In genomic region chr3:98895071-98895601, GRCm38 (mm10) we compare ENCODE assay signal across 7 mouse cellular contexts. TPM values are rescaled to one million over a fixed set of nuclear protein-coding genes. Genes with fewer than 3 reads are reported as not detected.
DNase-seq lines count a peak whose midpoint lies in the region; ATAC-seq and TF ChIP-seq lines count a peak whose summit lies in the region.

No protein-coding gene starts in this region.

- peak; percentile 12 for DNase-seq in ovary, postnatal 14 days (ENCODE audit: low spot score)
- DNase-seq in ovary, postnatal 36 days (ENCODE audit: low spot score) = no peak
- peak; percentile 10 for DNase-seq in c-Kit-positive CD71-positive TER-119-positive erythroid progenitor cells, embryonic 14.5 days (ENCODE audit: low spot score)
- DNase-seq in heart, postnatal 0 days (ENCODE audit: low spot score) = peak; percentile 9
- peak; percentile 9 to 41 for DNase-seq in kidney, postnatal 4 days
- peak; percentile 50 for DNase-seq in retina, postnatal 1 day
- DNase-seq in urinary bladder, postnatal 36 days (ENCODE audit: low spot score in 2 of 2) = no peak

- ATAC-seq in heart, postnatal 0 days (ENCODE audit: insufficient read depth, low read depth) = no peak; the same call in 1 of the 2 replicates

- H3K27me3 ChIP-seq in heart, postnatal 0 days (ENCODE audit: control insufficient read depth, insufficient read depth, low read length) = no peaks in the 10 kb centered on the region

- H3K27ac ChIP-seq in heart, postnatal 0 days (ENCODE audit: low read depth) = no peak overlapping the region

- H3K4me1 ChIP-seq in heart, postnatal 0 days (ENCODE audit: control insufficient read depth, insufficient read depth) = no peaks in the 10 kb centered on the region

- H3K9ac ChIP-seq in heart, postnatal 0 days (replicated peaks; ENCODE audit: low read depth, low read length) = no peak overlapping the region

- no peak for TF ChIP-seq EP300 in heart, postnatal 0 days (IDR thresholded peaks at IDR 0.05; ENCODE audit: low read depth)

- H3K4me3 ChIP-seq in heart, postnatal 0 days (ENCODE audit: low read depth, low read length) = 0 out of 2 replicates have a peak overlapping the region, but pooled peaks have one; percentile 16

- 38% methylated on average over 10 of the region's 10 CpGs for WGBS in heart, postnatal 0 days

- TF ChIP-seq CTCF in heart, postnatal 0 days (IDR thresholded peaks at IDR 0.05; ENCODE audit: low read depth) = peak; percentile 55

- 0 out of 2 replicates have a peak overlapping the region, but pooled peaks have one; percentile 30 for H3K4me2 ChIP-seq in heart, postnatal 0 days (ENCODE audit: low read depth, low read length)

- H3K9me3 ChIP-seq in heart, postnatal 0 days (replicated peaks; ENCODE audit: control insufficient read depth, low read length) = no peaks in the 10 kb centered on the region

- no peaks in the 10 kb centered on the region for H3K36me3 ChIP-seq in heart, postnatal 0 days (replicated peaks; ENCODE audit: control insufficient read depth, insufficient read depth, low read length)

RNA-seq across cellular contexts. Expression of gene Hao2, which starts 2.1 kb away (rescaled TPM):
- total RNA-seq in heart, postnatal 0 days (2014; rRNA removed; ENCODE audit: low replicate concordance) = not detected in 2 replicates
- not detected in 2 replicates for polyA plus RNA-seq in heart, postnatal 0 days (2015; fragmentation: Nextera tagmentation; extraction: Ambion mirVana)

RNA-seq across cellular contexts. Expression of gene Hsd3b1, which starts 35.5 kb away (rescaled TPM):
- 0.19 TPM in 1 of 2 replicates, not detected in the other for total RNA-seq in heart, postnatal 0 days (2014; rRNA removed; ENCODE audit: low replicate concordance)
- polyA plus RNA-seq in heart, postnatal 0 days (2015; fragmentation: Nextera tagmentation; extraction: Ambion mirVana) = not detected in 2 replicates

Comparison
In these comparisons a context has a peak if more than half of its experiments do, and no peak if none do; other contexts are left out.
1. DNase-seq: peak in ovary, postnatal 14 days (single experiment), c-Kit-positive CD71-positive TER-119-positive erythroid progenitor cells, embryonic 14.5 days (single experiment), heart, postnatal 0 days (single experiment), kidney, postnatal 4 days (2 of 2) and retina, postnatal 1 day (single experiment); none in ovary, postnatal 36 days (single experiment) and urinary bladder, postnatal 36 days (0 of 2).